Mouse (Mus musculus): ENCODE results near the gene Plekhh1. TPM values are rescaled to one million over a fixed set of nuclear protein-coding genes. Genes with fewer than 3 reads are reported as not detected.

Gene Plekhh1
- polyA plus RNA-seq, 1 experiment = not detected

- TF ChIP-seq POLR2A (IDR thresholded peaks at IDR 0.05; ENCODE audit: insufficient read depth, low read depth, low read length) (no peak), CTCF (IDR thresholded peaks at IDR 0.05; ENCODE audit: insufficient read depth, low read depth, low read length) (no peak)
- H3K27ac ChIP-seq (ENCODE audit: insufficient read depth, low read depth, low read length) = no peak overlapping the region
- whole genome bisulfite sequencing = 53% methylated on average over 7 of the region's 7 CpGs
- no peaks in the 10 kb centered on the region for H3K4me1 ChIP-seq (ENCODE audit: control insufficient read depth, insufficient read depth, low read length)
- H3K4me3 ChIP-seq (ENCODE audit: insufficient read depth, low read depth, low read length) = no peak overlapping the region
Measured at GRCm38 (mm10) chr12:78996711-78997110, 32.3 kb upstream of the Plekhh1 start.

DNA sequence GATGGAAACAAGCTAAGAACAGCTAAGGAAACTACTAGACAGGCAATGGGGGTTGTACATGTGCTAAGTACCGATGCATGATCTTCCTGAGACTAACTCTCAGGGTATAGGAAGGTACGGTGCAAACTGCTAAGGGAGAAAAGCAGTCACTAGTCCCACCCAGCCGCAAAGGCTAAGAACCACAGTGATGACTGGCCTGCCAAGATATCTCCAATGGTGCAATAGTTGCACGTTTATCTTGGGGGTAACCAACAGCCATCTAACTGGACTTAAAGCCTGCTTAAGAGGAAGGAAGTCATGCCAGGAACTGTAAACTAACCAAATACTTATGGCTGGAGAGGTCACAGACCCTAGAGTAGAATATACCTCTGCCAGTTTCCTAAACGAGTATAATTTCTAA, 26.6 kb upstream of the Plekhh1 start:
- 93% methylated on average over 5 of the region's 5 CpGs for WGBS
- no peak overlapping the region for H3K4me3 ChIP-seq (ENCODE audit: insufficient read depth, low read depth, low read length)
- peaks cover 12% of the 10 kb centered on the region; the same call in 1 of the 2 replicates for H3K4me1 ChIP-seq (ENCODE audit: control insufficient read depth, insufficient read depth, low read length)

GRCm38 (mm10) chr12:79002978-79003377, 26.0 kb upstream of the Plekhh1 start:
- 90% methylated on average over 3 of the region's 3 CpGs for WGBS

More for the DNA sequence above, 26.6 kb upstream of the Plekhh1 start:
- TF ChIP-seq CTCF (IDR thresholded peaks at IDR 0.05; ENCODE audit: insufficient read depth, low read depth, low read length) (no peak), POLR2A (IDR thresholded peaks at IDR 0.05; ENCODE audit: insufficient read depth, low read depth, low read length) (no peak)
- no peak overlapping the region for H3K27ac ChIP-seq (ENCODE audit: insufficient read depth, low read depth, low read length)

DNA sequence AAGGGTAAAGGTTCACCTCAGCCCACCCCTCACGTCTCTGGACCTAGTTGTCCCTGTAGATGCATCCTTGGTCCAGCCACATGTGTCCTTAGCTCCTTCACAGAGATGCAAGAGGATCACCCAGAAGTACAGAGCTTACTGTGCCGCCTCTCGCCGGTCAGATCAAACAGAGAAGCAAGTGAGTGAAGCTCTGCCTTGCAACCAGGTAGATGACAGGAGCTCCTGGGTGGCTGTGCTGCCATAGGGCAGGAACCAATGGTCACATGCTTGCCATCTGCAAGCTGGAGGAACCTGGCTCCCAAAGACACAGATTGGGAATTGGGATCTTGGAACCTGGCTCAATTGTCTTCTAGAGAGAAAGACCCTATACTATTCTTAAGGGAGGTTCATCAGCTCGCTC, 23.5 kb upstream of the Plekhh1 start:
- Histone ChIP-seq H3K27ac (ENCODE audit: insufficient read depth, low read depth, low read length) (no peak overlapping the region), H3K4me1 (ENCODE audit: control insufficient read depth, insufficient read depth, low read length) (peaks cover 12% of the 10 kb centered on the region; the same call in 1 of the 2 replicates), H3K4me3 (ENCODE audit: insufficient read depth, low read depth, low read length) (no peak overlapping the region)
- WGBS = 93% methylated on average over 5 of the region's 5 CpGs
- TF ChIP-seq CTCF (IDR thresholded peaks at IDR 0.05; ENCODE audit: insufficient read depth, low read depth, low read length) = no peak
- TF ChIP-seq POLR2A (IDR thresholded peaks at IDR 0.05; ENCODE audit: insufficient read depth, low read depth, low read length) = no peak

More at GRCm38 (mm10) chr12:79002978-79003377, 26.0 kb upstream of the Plekhh1 start:
- Histone ChIP-seq H3K27ac (ENCODE audit: insufficient read depth, low read depth, low read length) (no peak overlapping the region), H3K4me1 (ENCODE audit: control insufficient read depth, insufficient read depth, low read length) (peaks cover 12% of the 10 kb centered on the region; the same call in 1 of the 2 replicates), H3K4me3 (ENCODE audit: insufficient read depth, low read depth, low read length) (no peak overlapping the region)
- TF ChIP-seq CTCF (IDR thresholded peaks at IDR 0.05; ENCODE audit: insufficient read depth, low read depth, low read length) (no peak), POLR2A (IDR thresholded peaks at IDR 0.05; ENCODE audit: insufficient read depth, low read depth, low read length) (no peak)

GRCm38 (mm10) chr12:79006076-79006475, 22.9 kb upstream of the Plekhh1 start:
- Histone ChIP-seq H3K4me1 (ENCODE audit: control insufficient read depth, insufficient read depth, low read length) (peaks cover 12% of the 10 kb centered on the region; the same call in 1 of the 2 replicates), H3K27ac (ENCODE audit: insufficient read depth, low read depth, low read length) (no peak overlapping the region), H3K4me3 (ENCODE audit: insufficient read depth, low read depth, low read length) (peak overlapping the region; percentile 94)
- TF ChIP-seq CTCF (IDR thresholded peaks at IDR 0.05; ENCODE audit: insufficient read depth, low read depth, low read length) (no peak), POLR2A (IDR thresholded peaks at IDR 0.05; ENCODE audit: insufficient read depth, low read depth, low read length) (no peak)
- 32% methylated on average over 9 of the region's 9 CpGs for WGBS

DNA sequence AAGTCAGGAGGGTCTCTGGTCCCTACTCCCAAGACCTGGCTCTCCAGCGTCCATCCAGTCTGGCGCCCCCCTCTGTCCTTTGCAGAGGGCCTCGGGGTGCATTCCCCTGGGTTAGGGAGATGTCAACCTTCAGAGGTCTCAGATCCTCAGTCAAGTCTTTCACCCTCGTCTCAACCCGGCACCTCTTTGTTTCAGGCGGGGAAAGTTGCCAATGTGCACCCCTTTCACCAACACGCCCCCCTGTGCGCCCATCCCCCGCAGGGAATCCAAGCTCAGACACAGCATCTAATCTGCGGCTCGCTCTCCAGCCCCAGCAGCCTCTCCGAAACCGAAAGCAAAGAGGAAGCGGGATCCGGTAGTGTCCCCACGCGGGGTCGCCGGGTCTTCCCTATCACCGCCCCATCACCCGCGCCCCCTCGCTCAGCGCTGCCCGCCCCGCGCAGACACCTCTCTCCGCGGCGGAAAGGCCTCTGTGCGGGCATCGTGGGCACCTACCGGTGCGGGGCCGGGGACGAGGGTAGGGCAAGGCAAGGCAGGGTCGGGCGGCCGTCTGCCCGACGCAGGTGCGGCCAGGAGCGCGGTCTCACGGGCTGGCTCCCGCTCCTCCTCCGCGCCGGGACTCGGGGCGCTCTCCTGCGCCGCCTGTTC, 22.4 kb upstream of the Plekhh1 start:
- no peak for TF ChIP-seq POLR2A (IDR thresholded peaks at IDR 0.05; ENCODE audit: insufficient read depth, low read depth, low read length)
- peak; percentile 48; the same call in 1 of the 2 replicates for TF ChIP-seq CTCF (IDR thresholded peaks at IDR 0.05; ENCODE audit: insufficient read depth, low read depth, low read length)
- H3K4me1 ChIP-seq (ENCODE audit: control insufficient read depth, insufficient read depth, low read length) = peaks cover 12% of the 10 kb centered on the region; the same call in 1 of the 2 replicates
- peak overlapping the region; percentile 94 for H3K4me3 ChIP-seq (ENCODE audit: insufficient read depth, low read depth, low read length)
- WGBS = under 1% methylated on average over 52 of the region's 53 CpGs
- H3K27ac ChIP-seq (ENCODE audit: insufficient read depth, low read depth, low read length) = no peak overlapping the region

GRCm38 (mm10) chr12:79007126-79007753, 21.7 kb upstream of the Plekhh1 start, which contains the start of gene Tmem229b:
Tmem229b (minus strand) TSS chr12:79007627.
- 0 out of 2 replicates have a peak, but pooled peaks have one; percentile 32 for TF ChIP-seq CTCF (IDR thresholded peaks at IDR 0.05; ENCODE audit: insufficient read depth, low read depth, low read length)
- TF ChIP-seq POLR2A (IDR thresholded peaks at IDR 0.05; ENCODE audit: insufficient read depth, low read depth, low read length) = 0 out of 2 replicates have a peak, but pooled peaks have one; percentile 34
- Histone ChIP-seq H3K27ac (ENCODE audit: insufficient read depth, low read depth, low read length) (no peak within 1 kb of the TSS), H3K4me1 (ENCODE audit: control insufficient read depth, insufficient read depth, low read length) (peaks cover 12% of the 10 kb centered on the region; the same call in 1 of the 2 replicates), H3K4me3 (ENCODE audit: insufficient read depth, low read depth, low read length) (peak within 1 kb of the TSS; percentile 94)
- 2% methylated on average over 46 of the region's 49 CpGs for WGBS

- Histone ChIP-seq H3K27ac (ENCODE audit: insufficient read depth, low read depth, low read length) (no peak overlapping the region), H3K4me3 (ENCODE audit: insufficient read depth, low read depth, low read length) (no peak overlapping the region), H3K4me1 (ENCODE audit: control insufficient read depth, insufficient read depth, low read length) (peaks cover 6% of the 10 kb centered on the region; the same call in 1 of the 2 replicates)
- WGBS = 67% methylated on average over 3 of the region's 3 CpGs
- TF ChIP-seq POLR2A (IDR thresholded peaks at IDR 0.05; ENCODE audit: insufficient read depth, low read depth, low read length) (no peak), CTCF (IDR thresholded peaks at IDR 0.05; ENCODE audit: insufficient read depth, low read depth, low read length) (no peak)
Measured at GRCm38 (mm10) chr12:79010569-79010968, 18.4 kb upstream of the Plekhh1 start.

GRCm38 (mm10) chr12:79016109-79016508, 12.9 kb upstream of the Plekhh1 start:
- Histone ChIP-seq H3K4me1 (ENCODE audit: control insufficient read depth, insufficient read depth, low read length) (no peaks in the 10 kb centered on the region), H3K4me3 (ENCODE audit: insufficient read depth, low read depth, low read length) (no peak overlapping the region), H3K27ac (ENCODE audit: insufficient read depth, low read depth, low read length) (no peak overlapping the region)
- TF ChIP-seq POLR2A (IDR thresholded peaks at IDR 0.05; ENCODE audit: insufficient read depth, low read depth, low read length) = no peak
- no peak for TF ChIP-seq CTCF (IDR thresholded peaks at IDR 0.05; ENCODE audit: insufficient read depth, low read depth, low read length)
- WGBS = 65% methylated on average over 5 of the region's 5 CpGs
